Mouse (Mus musculus): ENCODE results near the gene Gm10354.
"Not testable (repeated sequence)": the region's sequence is repeated elsewhere in the genome, so short reads cannot be mapped to it uniquely, and the experiment has no call there.

DNA sequence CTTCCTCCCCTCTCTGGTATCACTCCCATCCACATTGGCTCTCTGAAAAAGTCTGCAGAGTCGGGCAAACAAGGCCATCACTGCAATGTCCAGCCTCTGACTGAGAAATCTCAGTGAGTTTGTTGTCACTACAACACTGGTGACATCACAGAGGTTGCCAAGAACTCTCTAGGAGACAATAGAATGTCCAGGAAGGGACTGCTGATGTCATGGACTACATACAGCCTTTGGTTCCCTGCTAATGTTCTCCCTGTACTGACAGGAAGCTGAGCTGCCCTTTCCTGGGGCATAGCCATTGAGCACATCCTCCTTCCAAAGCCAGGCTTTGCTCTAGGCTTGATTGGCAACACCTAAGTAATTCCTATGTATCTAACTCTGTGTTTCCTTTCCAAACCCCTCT is 40.4 kb downstream of the Gm10354 start, which contains the start of gene Speer4e:
- not testable (repeated sequence) for TF ChIP-seq CTCF (IDR thresholded peaks at IDR 0.05); EP300 (IDR thresholded peaks at IDR 0.05; ENCODE audit: insufficient read depth, low read depth, low read length)
